Mouse (Mus musculus) lung, embryonic 14.5 days (tissue): ENCODE data around the gene Tmem231. TPM values are rescaled to one million over a fixed set of nuclear protein-coding genes. Genes with fewer than 3 reads are reported as not detected.
"Not testable (repeated sequence)": the region's sequence is repeated elsewhere in the genome, so short reads cannot be mapped to it uniquely, and the experiment has no call there.

Source experiments
- ATAC-seq: fragments of 200-750 bp; cut with Nextera tagmentation; 2 replicates; pipeline ENCODE4 v1.8.0; 2017; ENCODE audit warnings: mild to moderate bottlenecking, moderate TSS enrichment, moderate library complexity; ENCODE audit not compliant: insufficient read depth
- DNase-seq: peaks from one replicate; pipeline ENCODE4 v3.0.0-alpha.2; 2015
- H3K27ac ChIP-seq: fragments of 300-500 bp; sonication (generic); 2 replicates; pipeline ENCODE4 v1.5.1; 2014; ENCODE audit warnings: low read depth, mild to moderate bottlenecking, moderate library complexity
- H3K27me3 ChIP-seq: fragments of 300-500 bp; sonication (generic); 2 replicates; pipeline ENCODE4 v1.6.1; 2014; ENCODE audit warnings: low read length, control low read depth; ENCODE audit not compliant: insufficient read depth
- H3K36me3 ChIP-seq: fragments of 300-500 bp; sonication (generic); 2 replicates; pipeline ENCODE4 v1.6.1; 2014; ENCODE audit warnings: control low read depth; ENCODE audit not compliant: insufficient read depth
- H3K4me1 ChIP-seq: fragments of 300-500 bp; sonication (generic); 2 replicates; pipeline ENCODE4 v1.6.1; 2014; ENCODE audit warnings: antibody characterized with exemption, control low read depth; ENCODE audit not compliant: insufficient read depth
- H3K4me2 ChIP-seq: fragments of 300-500 bp; sonication (generic); 2 replicates; pipeline ENCODE4 v1.6.1; 2014; ENCODE audit warnings: mild to moderate bottlenecking
- H3K4me3 ChIP-seq: fragments of 300-500 bp; sonication (generic); 2 replicates; pipeline ENCODE4 v1.5.1; 2014; ENCODE audit warnings: low read depth, low read length
- H3K9ac ChIP-seq: fragments of 300-500 bp; sonication (generic); 2 replicates; pipeline ENCODE4 v1.6.1; 2014
- H3K9me3 ChIP-seq: fragments of 300-500 bp; sonication (generic); 2 replicates; pipeline ENCODE4 v1.6.1; 2016; ENCODE audit warnings: low read depth, low read length, control low read depth
- CTCF ChIP-seq: IDR thresholded peaks from 2 replicates; pipeline ENCODE4 v1.5.1; 2016; ENCODE audit warnings: antibody characterized with exemption, low read depth
- WGBS: fragments of 180-500 bp; shearing (Covaris S2); extraction: QIAGEN DNeasy Blood & Tissue Kit; methylation state at CpG from one replicate; pipeline ENCODE4 v1.1.7; 2014; 5-methylcytosine and 5-hydroxymethylcytosine counted together
- polyA plus RNA-seq: library from polyadenylated mRNA; unstranded; fragments of >200 nt; fragmentation: Nextera tagmentation; extraction: Ambion mirVana; gene quantifications from 2 replicates; pipeline ENCODE4 v1.2.1, GENCODE M21; 2014

Tmem231 gene
- polyA plus RNA-seq, 1 experiment from 2014 or later = 18.9 TPM

- Histone ChIP-seq H3K9me3 (no peaks in the 10 kb centered on the region), H3K36me3 (peaks cover 58% of the 10 kb centered on the region), H3K9ac (no peak overlapping the region), H3K4me2 (no peak overlapping the region), H3K4me3 (no peak overlapping the region), H3K4me1 (no peaks in the 10 kb centered on the region), H3K27ac (no peak overlapping the region), H3K27me3 (no peaks in the 10 kb centered on the region)
- ATAC-seq (no peak), DNase-seq (no peak)
- WGBS = 79% methylated on average over 3 of the region's 3 CpGs
- no peak for TF ChIP-seq CTCF
These were observed 17.2 kb upstream of the Tmem231 start for GRCm38 (mm10) chr8:111950846-111951245.

GRCm38 (mm10) chr8:111947954-111948353 lies 14.3 kb upstream of the Tmem231 start:
- no peak overlapping the region for H3K9ac ChIP-seq
- H3K9me3 ChIP-seq = no peaks in the 10 kb centered on the region
- no peaks in the 10 kb centered on the region for H3K4me1 ChIP-seq
- peaks cover 62% of the 10 kb centered on the region for H3K36me3 ChIP-seq
- ATAC-seq (no peak), DNase-seq (no peak)
- H3K27ac ChIP-seq = no peak overlapping the region
- no peak overlapping the region for H3K4me3 ChIP-seq
- no peaks in the 10 kb centered on the region for H3K27me3 ChIP-seq
- WGBS = 92% methylated on average over 8 of the region's 8 CpGs
- no peak overlapping the region for H3K4me2 ChIP-seq
- TF ChIP-seq CTCF = no peak

- Histone ChIP-seq H3K27me3 (no peaks in the 10 kb centered on the region), H3K9me3 (no peaks in the 10 kb centered on the region), H3K36me3 (peaks cover 58% of the 10 kb centered on the region), H3K9ac (no peak overlapping the region), H3K4me2 (no peak overlapping the region), H3K4me1 (no peaks in the 10 kb centered on the region), H3K4me3 (no peak overlapping the region), H3K27ac (no peak overlapping the region)
- ATAC-seq (no peak), DNase-seq (no peak)
- no peak for TF ChIP-seq CTCF
- WGBS = 81% methylated on average over 2 of the region's 2 CpGs
These were observed 13.5 kb upstream of the Tmem231 start for GRCm38 (mm10) chr8:111947144-111947543.

GRCm38 (mm10) chr8:111943544-111943943 lies 9.9 kb upstream of the Tmem231 start:
- Histone ChIP-seq H3K9me3 (no peaks in the 10 kb centered on the region), H3K4me1 (peaks cover 5% of the 10 kb centered on the region; the same call in 1 of the 2 replicates), H3K4me2 (no peak overlapping the region), H3K27ac (no peak overlapping the region), H3K9ac (no peak overlapping the region), H3K36me3 (peaks cover 45% of the 10 kb centered on the region), H3K27me3 (no peaks in the 10 kb centered on the region), H3K4me3 (no peak overlapping the region)
- no peak for TF ChIP-seq CTCF
- DNase-seq (no peak), ATAC-seq (no peak)
- 92% methylated on average over 2 of the region's 2 CpGs for WGBS

GRCm38 (mm10) chr8:111941101-111941454 lies 7.4 kb upstream of the Tmem231 start:
- no peaks in the 10 kb centered on the region for H3K27me3 ChIP-seq
- peak; percentile 84 for DNase-seq

GRCm38 (mm10) chr8:111940171-111941100 lies 6.8 kb upstream of the Tmem231 start, which contains the start of gene Gabarapl2:
Gene Gabarapl2 (plus strand): TSS chr8:111940703.
- Histone ChIP-seq H3K36me3 (peaks cover 18% of the 10 kb centered on the region), H3K27ac (peak within 1 kb of the TSS; percentile 70), H3K4me1 (peaks cover 5% of the 10 kb centered on the region; the same call in 1 of the 2 replicates), H3K9ac (peak within 1 kb of the TSS; percentile 78), H3K27me3 (no peaks in the 10 kb centered on the region), H3K4me2 (peak within 1 kb of the TSS; percentile 87), H3K9me3 (no peaks in the 10 kb centered on the region), H3K4me3 (peak within 1 kb of the TSS; percentile 93)
- under 1% methylated on average over 65 of the region's 65 CpGs for WGBS
- peak; percentile 99 for DNase-seq
- TF ChIP-seq CTCF = no peak
- peak; percentile 98 for ATAC-seq

More at GRCm38 (mm10) chr8:111941101-111941454, 7.4 kb upstream of the Tmem231 start:
- Histone ChIP-seq H3K4me2 (peak overlapping the region; percentile 87), H3K36me3 (peaks cover 25% of the 10 kb centered on the region), H3K4me1 (peaks cover 5% of the 10 kb centered on the region; the same call in 1 of the 2 replicates), H3K9me3 (no peaks in the 10 kb centered on the region), H3K4me3 (peak overlapping the region; percentile 93), H3K9ac (peak overlapping the region; percentile 78), H3K27ac (peak overlapping the region; percentile 70)
- peak; percentile 56 for ATAC-seq
- no peak for TF ChIP-seq CTCF
- WGBS = under 1% methylated on average over 23 of the region's 23 CpGs

GRCm38 (mm10) chr8:111939516-111940142 lies 5.9 kb upstream of the Tmem231 start:
- ATAC-seq (peak; percentile 61), DNase-seq (peak; percentile 33)
- peak overlapping the region; percentile 46 for H3K9ac ChIP-seq
- H3K4me1 ChIP-seq = peaks cover 5% of the 10 kb centered on the region; the same call in 1 of the 2 replicates
- H3K9me3 ChIP-seq = no peaks in the 10 kb centered on the region
- peaks cover 13% of the 10 kb centered on the region for H3K36me3 ChIP-seq
- WGBS = 3% methylated on average over 10 of the region's 10 CpGs
- H3K4me2 ChIP-seq = peak overlapping the region; percentile 87
- H3K27ac ChIP-seq = peak overlapping the region; percentile 69
- H3K27me3 ChIP-seq = no peaks in the 10 kb centered on the region
- H3K4me3 ChIP-seq = peak overlapping the region; percentile 93
- no peak for TF ChIP-seq CTCF

- H3K4me3 ChIP-seq, H3K9me3 ChIP-seq, ATAC-seq, H3K4me1 ChIP-seq, H3K27me3 ChIP-seq, H3K4me2 ChIP-seq, H3K36me3 ChIP-seq, H3K27ac ChIP-seq, DNase-seq, H3K9ac ChIP-seq: not testable (repeated sequence)
- WGBS = 84% methylated on average over 8 of the region's 9 CpGs
These were observed 4.7 kb upstream of the Tmem231 start for GRCm38 (mm10) chr8:111938076-111938985.
